Mouse (Mus musculus) liver, embryonic 11.5 days (tissue): ENCODE results near the gene Cacng7. TPM values are rescaled to one million over a fixed set of nuclear protein-coding genes. Genes with fewer than 3 reads are reported as not detected.
A peak's percentile ranks its signal among the peaks of the same experiment; 100 is the strongest.

Experiments
- ATAC-seq: fragments of 200-750 bp; cut with Nextera tagmentation; replicated peaks from 2 replicates; pipeline ENCODE4 v1.8.0; 2017; ENCODE audit warnings: moderate number of reproducible peaks, mild to moderate bottlenecking, moderate TSS enrichment, moderate library complexity; ENCODE audit not compliant: low FRiP score
- DNase-seq: peaks from one replicate; pipeline ENCODE4 v3.0.0-alpha.2; 2017; ENCODE audit warnings: low spot score
- H3K27ac ChIP-seq: fragments of 300-500 bp; sonication (generic); 2 replicates; pipeline ENCODE4 v1.5.1; 2014; ENCODE audit warnings: mild to moderate bottlenecking, low read depth, low read length, control low read depth
- H3K27me3 ChIP-seq: fragments of 300-500 bp; sonication (generic); replicated peaks from 2 replicates; pipeline ENCODE4 v1.6.1; 2014; ENCODE audit warnings: low read length, mixed read lengths; ENCODE audit not compliant: control insufficient read depth, insufficient read depth
- H3K36me3 ChIP-seq: fragments of 300-500 bp; sonication (generic); 2 replicates; pipeline ENCODE4 v1.6.1; 2014; ENCODE audit warnings: mild to moderate bottlenecking, low read length, moderate library complexity, mixed read lengths; ENCODE audit not compliant: control insufficient read depth, insufficient read depth
- H3K4me1 ChIP-seq: fragments of 300-500 bp; sonication (generic); replicated peaks from 2 replicates; pipeline ENCODE4 v1.6.1; 2014; ENCODE audit warnings: low read length, mixed read lengths; ENCODE audit not compliant: control insufficient read depth, insufficient read depth
- H3K4me2 ChIP-seq: fragments of 300-500 bp; sonication (generic); 2 replicates; pipeline ENCODE4 v1.6.1; 2014; ENCODE audit warnings: mild to moderate bottlenecking, control low read depth, moderate library complexity
- H3K4me3 ChIP-seq: fragments of 300-500 bp; sonication (generic); 2 replicates; pipeline ENCODE4 v1.5.1; 2014; ENCODE audit warnings: low read depth, low read length, control low read depth
- H3K9ac ChIP-seq: fragments of 300-500 bp; sonication (generic); 2 replicates; pipeline ENCODE4 v1.6.1; 2014; ENCODE audit warnings: low read depth, low read length, control low read depth
- H3K9me3 ChIP-seq: fragments of 300-500 bp; sonication (generic); 2 replicates; pipeline ENCODE4 v1.6.1; 2016; ENCODE audit warnings: low read length, inconsistent platforms, mixed read lengths; ENCODE audit not compliant: control insufficient read depth
- WGBS: fragments of 180-500 bp; shearing (Covaris S2); extraction: QIAGEN DNeasy Blood & Tissue Kit; methylation state at CpG from one replicate; pipeline ENCODE4 v1.1.7; 2014; 5-methylcytosine and 5-hydroxymethylcytosine counted together
- polyA plus RNA-seq: library from polyadenylated mRNA; unstranded; fragments of >200 nt; fragmentation: Nextera tagmentation; extraction: Ambion mirVana; gene quantifications from 2 replicates; pipeline ENCODE4 v1.2.1, GENCODE M21; 2014

The Cacng7 gene
- polyA plus RNA-seq, 1 experiment from 2014 or later: 0.29 TPM

- Histone ChIP-seq H3K9me3 (no peaks in the 10 kb centered on the region), H3K4me3 (no peak overlapping the region), H3K36me3 (no peaks in the 10 kb centered on the region), H3K27ac (no peak overlapping the region), H3K27me3 (no peaks in the 10 kb centered on the region; the same call in 1 of the 2 replicates), H3K4me2 (no peak overlapping the region), H3K4me1 (no peaks in the 10 kb centered on the region), H3K9ac (no peak overlapping the region)
- DNase-seq: no peak
- no peak for ATAC-seq
- WGBS: 77% methylated on average over 6 of the region's 6 CpGs
Observed at GRCm38 (mm10) chr7:3386036-3386730, 53.4 kb downstream of the Cacng7 start.

GRCm38 (mm10) chr7:3387761-3388160 lies 55.0 kb downstream of the Cacng7 start:
- 86% methylated on average over 18 of the region's 18 CpGs for WGBS
- DNase-seq (no peak), ATAC-seq (no peak)
- H3K9ac ChIP-seq: no peak overlapping the region
- no peak overlapping the region for H3K4me3 ChIP-seq
- no peak overlapping the region for H3K4me2 ChIP-seq
- no peaks in the 10 kb centered on the region for H3K9me3 ChIP-seq
- no peaks in the 10 kb centered on the region for H3K36me3 ChIP-seq
- H3K4me1 ChIP-seq: no peaks in the 10 kb centered on the region
- no peak overlapping the region for H3K27ac ChIP-seq
- no peaks in the 10 kb centered on the region; the same call in 1 of the 2 replicates for H3K27me3 ChIP-seq

DNA sequence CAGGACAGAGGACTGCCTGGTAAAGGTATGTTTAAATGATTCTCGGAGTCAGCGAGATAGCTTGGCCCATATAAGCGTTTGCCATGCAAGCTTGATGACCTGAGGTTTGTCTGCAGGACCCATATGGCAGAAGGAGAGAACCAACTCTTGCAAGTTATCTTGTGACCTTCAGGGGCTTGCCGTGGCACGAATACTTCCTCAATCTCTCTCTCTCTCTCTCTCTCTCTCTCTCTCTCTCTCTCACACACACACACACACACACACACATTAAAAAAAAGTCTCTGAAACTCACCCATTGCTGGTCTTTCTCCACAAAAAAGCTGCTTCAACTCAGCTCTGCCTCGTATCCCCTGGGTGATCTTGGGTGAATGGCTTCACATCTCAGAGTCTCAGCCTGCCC lies 56.1 kb downstream of the Cacng7 start:
- Histone ChIP-seq H3K36me3 (no peaks in the 10 kb centered on the region), H3K4me1 (no peaks in the 10 kb centered on the region), H3K9ac (no peak overlapping the region), H3K27me3 (no peaks in the 10 kb centered on the region; the same call in 1 of the 2 replicates), H3K4me3 (no peak overlapping the region), H3K9me3 (no peaks in the 10 kb centered on the region), H3K27ac (no peak overlapping the region), H3K4me2 (no peak overlapping the region)
- DNase-seq: no peak
- 32% methylated on average over 6 of the region's 6 CpGs for WGBS
- no peak for ATAC-seq

DNA sequence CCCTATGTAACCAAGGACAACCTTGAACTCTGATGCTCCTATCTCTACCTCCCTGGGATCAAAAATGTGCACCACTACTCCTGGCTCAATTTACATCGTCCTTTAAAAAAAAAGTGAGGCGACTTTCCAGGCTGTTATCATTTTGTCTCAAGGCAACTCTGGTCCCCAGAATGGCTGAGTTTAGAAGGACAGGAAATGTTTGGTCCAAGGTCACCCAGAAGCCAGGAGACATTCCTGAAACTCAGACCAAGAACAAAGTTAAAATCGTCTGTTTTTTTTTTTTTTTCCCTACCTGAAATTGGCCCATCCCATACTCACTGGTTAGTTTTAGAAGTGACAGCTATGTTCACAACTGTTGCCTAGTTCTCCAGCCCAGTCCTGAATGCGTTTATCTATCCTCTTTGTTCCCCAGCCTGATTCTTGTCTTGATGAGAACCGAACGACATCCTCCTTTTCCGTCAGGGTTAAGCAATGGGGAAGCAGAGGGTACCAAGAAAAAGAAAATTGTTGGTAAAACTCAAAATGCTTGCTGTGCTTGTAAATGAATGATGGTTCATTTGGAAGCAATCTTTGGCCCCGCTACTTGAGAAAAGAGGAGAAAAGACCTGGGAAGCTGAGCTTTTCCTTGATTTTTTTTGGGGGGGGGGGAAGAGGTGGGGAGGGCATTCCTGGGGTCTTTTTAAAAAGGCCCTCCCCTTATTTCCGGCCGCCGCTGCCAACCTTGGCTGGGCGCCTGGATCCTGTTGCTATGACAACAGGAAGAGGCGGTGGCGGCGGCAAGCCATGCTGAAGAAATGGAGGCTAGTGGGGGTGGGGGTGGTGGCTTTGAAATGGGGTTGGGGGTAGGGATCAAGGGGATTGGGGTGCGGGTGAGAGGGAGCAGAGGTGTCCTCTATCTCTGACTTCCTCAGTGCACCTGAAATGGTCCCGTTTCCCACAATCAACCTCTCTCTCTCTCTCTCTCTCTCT lies 57.0 kb downstream of the Cacng7 start:
- no peaks in the 10 kb centered on the region for H3K9me3 ChIP-seq
- DNase-seq (no peak), ATAC-seq (no peak)
- H3K4me2 ChIP-seq: peak overlapping the region; percentile 43
- H3K9ac ChIP-seq: no peak overlapping the region
- no peaks in the 10 kb centered on the region for H3K36me3 ChIP-seq
- no peaks in the 10 kb centered on the region; the same call in 1 of the 2 replicates for H3K27me3 ChIP-seq
- under 1% methylated on average over 17 of the region's 17 CpGs for WGBS
- no peak overlapping the region for H3K4me3 ChIP-seq
- H3K4me1 ChIP-seq: no peaks in the 10 kb centered on the region
- H3K27ac ChIP-seq: no peak overlapping the region

DNA sequence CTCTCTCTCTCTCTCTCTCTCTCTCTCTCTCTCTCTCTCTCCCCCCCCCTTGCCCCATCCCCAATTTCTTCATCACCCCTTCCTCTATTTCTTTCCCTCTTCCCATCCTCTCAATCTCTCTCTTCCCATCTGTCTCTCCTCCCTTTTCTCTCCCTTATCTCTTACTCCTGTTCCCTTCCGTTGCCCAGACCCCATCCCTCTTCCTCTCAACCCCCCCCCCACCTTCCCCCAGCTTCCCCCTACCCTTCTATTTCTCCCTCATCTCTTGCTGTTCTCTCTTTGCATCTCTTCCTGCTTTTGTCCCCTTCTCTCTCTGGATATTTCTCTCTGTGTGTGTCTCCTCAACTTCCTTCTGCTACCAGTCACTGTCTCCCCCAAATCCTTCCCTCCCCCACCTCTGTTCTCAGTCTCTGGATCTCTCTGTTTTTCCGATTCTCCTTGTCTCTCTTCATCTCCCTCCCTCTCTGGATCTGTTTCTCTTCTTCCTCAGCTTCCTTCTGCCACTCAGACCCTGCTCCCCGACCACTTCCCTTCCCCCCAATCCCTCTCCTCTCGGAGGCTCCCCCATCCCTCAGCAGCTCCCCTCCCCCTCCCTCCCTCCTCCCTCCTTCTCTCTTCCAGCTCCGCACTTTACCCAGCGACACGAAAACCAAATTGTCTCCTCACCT lies 57.8 kb downstream of the Cacng7 start, which contains the start of gene Cacng8:
TSS of gene Cacng8 (plus strand) at position 271 of the 668 bp plus-strand sequence.
- Histone ChIP-seq H3K27me3 (no peaks in the 10 kb centered on the region; the same call in 1 of the 2 replicates), H3K9me3 (no peaks in the 10 kb centered on the region), H3K4me1 (no peaks in the 10 kb centered on the region), H3K36me3 (no peaks in the 10 kb centered on the region), H3K9ac (no peak within 1 kb of the TSS), H3K27ac (no peak within 1 kb of the TSS), H3K4me2 (peak within 1 kb of the TSS; percentile 43), H3K4me3 (no peak within 1 kb of the TSS)
- DNase-seq: no peak
- no peak for ATAC-seq
- 2% methylated on average over 7 of the region's 7 CpGs for WGBS

GRCm38 (mm10) chr7:3391081-3391451 lies 58.3 kb downstream of the Cacng7 start:
- DNase-seq (no peak), ATAC-seq (no peak)
- Histone ChIP-seq H3K27me3 (no peaks in the 10 kb centered on the region; the same call in 1 of the 2 replicates), H3K9me3 (no peaks in the 10 kb centered on the region), H3K36me3 (no peaks in the 10 kb centered on the region), H3K4me1 (no peaks in the 10 kb centered on the region), H3K9ac (no peak overlapping the region), H3K27ac (no peak overlapping the region), H3K4me2 (peak overlapping the region; percentile 43), H3K4me3 (no peak overlapping the region)
- 10% methylated on average over 12 of the region's 12 CpGs for WGBS

GRCm38 (mm10) chr7:3391809-3392208 lies 59.1 kb downstream of the Cacng7 start:
- Histone ChIP-seq H3K4me3 (no peak overlapping the region), H3K27ac (no peak overlapping the region), H3K4me2 (no peak overlapping the region), H3K4me1 (no peaks in the 10 kb centered on the region), H3K36me3 (no peaks in the 10 kb centered on the region), H3K9me3 (no peaks in the 10 kb centered on the region), H3K9ac (no peak overlapping the region), H3K27me3 (no peaks in the 10 kb centered on the region; the same call in 1 of the 2 replicates)
- WGBS: 18% methylated on average over 4 of the region's 4 CpGs
- ATAC-seq (no peak), DNase-seq (no peak)

DNA sequence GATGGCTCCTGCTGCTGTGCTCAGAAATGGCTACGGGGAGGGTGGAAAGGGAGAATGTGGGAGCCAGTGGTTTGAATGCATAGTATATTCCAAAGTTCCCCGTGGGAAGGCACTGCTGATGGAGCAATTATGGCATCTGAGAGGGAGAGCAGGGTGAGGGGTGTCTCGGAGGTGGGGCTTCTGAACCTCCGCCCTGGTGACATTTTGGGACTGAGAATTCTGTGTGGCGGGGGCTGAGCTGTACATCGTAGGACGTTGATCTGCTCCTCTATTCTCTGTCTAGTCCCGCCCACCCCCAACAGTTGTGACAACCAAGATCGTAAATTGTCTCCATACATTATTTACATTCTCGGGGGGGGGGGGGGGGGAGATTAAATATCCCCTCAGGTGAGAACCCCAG lies 64.6 kb downstream of the Cacng7 start:
- H3K36me3 ChIP-seq: no peaks in the 10 kb centered on the region
- no peak overlapping the region for H3K4me3 ChIP-seq
- H3K4me2 ChIP-seq: no peak overlapping the region
- H3K27me3 ChIP-seq: no peaks in the 10 kb centered on the region
- whole genome bisulfite sequencing: 74% methylated on average over 10 of the region's 10 CpGs
- ATAC-seq (no peak), DNase-seq (no peak)
- no peaks in the 10 kb centered on the region for H3K4me1 ChIP-seq
- H3K9me3 ChIP-seq: no peaks in the 10 kb centered on the region
- no peak overlapping the region for H3K27ac ChIP-seq
- H3K9ac ChIP-seq: no peak overlapping the region
